In genomic region chr3:51365517-51365882, GRCm38 (mm10) we compare ENCODE assay signal across 9 mouse cellular contexts. TPM values are rescaled to one million over a fixed set of nuclear protein-coding genes. Genes with fewer than 3 reads are reported as not detected.
DNase-seq lines count a peak whose midpoint lies in the region; ATAC-seq and TF ChIP-seq lines count a peak whose summit lies in the region.
"Had no signal": no experiment of that assay in that cellular context is flagged by ENCODE, and none has a peak within 500 bp of the region (broad histone marks: within the 10 kb centered on the region; RNA-seq: fewer than 3 reads in every experiment).

No protein-coding gene starts in this region.

- ATAC-seq in embryonic facial prominence, embryonic 12.5 days (ENCODE audit: insufficient number of reproducible peaks, insufficient read depth, low FRiP score, low TSS enrichment), result no peak
- ATAC-seq in hindbrain, embryonic 16.5 days, result no peak
- no peak for ATAC-seq in midbrain, embryonic 14.5 days (ENCODE audit: low FRiP score, low TSS enrichment)

- H3K4me1 ChIP-seq in kidney, adult 2 months (ENCODE audit: control insufficient read depth, insufficient read depth, low read length), result no peaks in the 10 kb centered on the region; the same call in 1 of the 2 replicates
- peaks cover 7% of the 10 kb centered on the region; the same call in 1 of the 2 replicates for H3K4me1 ChIP-seq in embryonic facial prominence, embryonic 12.5 days
- peaks cover 6% of the 10 kb centered on the region for H3K4me1 ChIP-seq in hindbrain, embryonic 16.5 days (ENCODE audit: control insufficient read depth, insufficient read depth, low read depth, low read length)
- no peaks in the 10 kb centered on the region; the same call in 1 of the 2 replicates for H3K4me1 ChIP-seq in midbrain, embryonic 14.5 days (ENCODE audit: control insufficient read depth, insufficient read depth, low read length)

- peak overlapping the region; percentile 39; the same call in 1 of the 2 replicates for H3K4me3 ChIP-seq in kidney, adult 2 months (ENCODE audit: insufficient read depth, low read depth, low read length)
- H3K4me3 ChIP-seq in embryonic facial prominence, embryonic 12.5 days, result peak overlapping the region; percentile 46
- peak overlapping the region; percentile 46 for H3K4me3 ChIP-seq in hindbrain, embryonic 16.5 days (ENCODE audit: low read length)
- peak overlapping the region; percentile 35 for H3K4me3 ChIP-seq in midbrain, embryonic 14.5 days (replicated peaks; ENCODE audit: low read depth, low read length)

- no peaks in the 10 kb centered on the region for H3K36me3 ChIP-seq in kidney, adult 2 months (ENCODE audit: control insufficient read depth, insufficient read depth, low read length)
- no peaks in the 10 kb centered on the region for H3K36me3 ChIP-seq in embryonic facial prominence, embryonic 12.5 days
- H3K36me3 ChIP-seq in hindbrain, embryonic 16.5 days (ENCODE audit: control insufficient read depth, insufficient read depth, low read length), result no peaks in the 10 kb centered on the region
- H3K36me3 ChIP-seq in midbrain, embryonic 14.5 days (ENCODE audit: control insufficient read depth, insufficient read depth, low read length), result no peaks in the 10 kb centered on the region
- H3K36me3 ChIP-seq: G1E had no signal

- no peak for TF ChIP-seq POLR2A in kidney, adult 2 months (IDR thresholded peaks at IDR 0.05; ENCODE audit: low read depth, low read length)

- no peaks in the 10 kb centered on the region for H3K27me3 ChIP-seq in kidney, adult 2 months (replicated peaks; ENCODE audit: control insufficient read depth, insufficient read depth, low read length)
- 0 out of 2 replicates have a peak, but pooled peaks cover 3% of the 10 kb centered on the region for H3K27me3 ChIP-seq in embryonic facial prominence, embryonic 12.5 days
- no peaks in the 10 kb centered on the region; the same call in 1 of the 2 replicates for H3K27me3 ChIP-seq in hindbrain, embryonic 16.5 days (replicated peaks; ENCODE audit: control insufficient read depth, insufficient read depth, low read length)
- 0 out of 2 replicates have a peak, but pooled peaks cover 4% of the 10 kb centered on the region for H3K27me3 ChIP-seq in midbrain, embryonic 14.5 days (ENCODE audit: control insufficient read depth, insufficient read depth, low read length)

- no peak overlapping the region for H3K27ac ChIP-seq in kidney, adult 2 months (ENCODE audit: insufficient read depth, low read depth, low read length)
- no peak overlapping the region for H3K27ac ChIP-seq in embryonic facial prominence, embryonic 12.5 days
- H3K27ac ChIP-seq in hindbrain, embryonic 16.5 days (ENCODE audit: low read depth, low read length), result no peak overlapping the region; the same call in 1 of the 2 replicates
- H3K27ac ChIP-seq in midbrain, embryonic 14.5 days (replicated peaks; ENCODE audit: low read depth, low read length), result no peak overlapping the region

- DNase-seq in kidney, adult 2 months, result no peak
- no peak for DNase-seq in kidney, adult 8-10 months
- DNase-seq in midbrain, embryonic 14.5 days, result no peak
- DNase-seq in right cerebral cortex, postnatal 14 days, result no peak
- DNase-seq in adrenal gland, adult 8-10 months, result no peak
- DNase-seq in adrenal gland, adult (ENCODE audit: inconsistent age in 2 of 2, low spot score in 1 of 2), result no peak

- WGBS in kidney, adult 2 months, result 4% methylated on average over 3 of the region's 3 CpGs
- 21% methylated on average over 3 of the region's 3 CpGs for WGBS in embryonic facial prominence, embryonic 12.5 days
- 10% methylated on average over 3 of the region's 3 CpGs for WGBS in hindbrain, embryonic 16.5 days
- WGBS in midbrain, embryonic 14.5 days, result 8% methylated on average over 3 of the region's 3 CpGs

- peak overlapping the region; percentile 81 for H3K4me2 ChIP-seq in embryonic facial prominence, embryonic 12.5 days (replicated peaks)
- H3K4me2 ChIP-seq in hindbrain, embryonic 16.5 days (ENCODE audit: low read length), result peak overlapping the region; percentile 90
- H3K4me2 ChIP-seq in midbrain, embryonic 14.5 days (ENCODE audit: low read length), result peak overlapping the region; percentile 79

- H3K9ac ChIP-seq in embryonic facial prominence, embryonic 12.5 days, result peak overlapping the region; percentile 59
- no peak overlapping the region; the same call in 1 of the 2 replicates for H3K9ac ChIP-seq in hindbrain, embryonic 16.5 days (ENCODE audit: low read depth, low read length)
- no peak overlapping the region for H3K9ac ChIP-seq in midbrain, embryonic 14.5 days (replicated peaks; ENCODE audit: low read length)

- no peak for TF ChIP-seq CTCF in kidney, adult 2 months (conservative IDR thresholded peaks at IDR 0.05; ENCODE audit: insufficient read depth, insufficient read length, low read depth, low read length)

- no peaks in the 10 kb centered on the region for H3K9me3 ChIP-seq in embryonic facial prominence, embryonic 12.5 days
- H3K9me3 ChIP-seq in hindbrain, embryonic 16.5 days (ENCODE audit: control insufficient read depth, low read length), result no peaks in the 10 kb centered on the region
- H3K9me3 ChIP-seq in midbrain, embryonic 14.5 days (ENCODE audit: control insufficient read depth, low read length), result no peaks in the 10 kb centered on the region

RNA-seq across cellular contexts. Expression of gene Elf2, which starts 25.0 kb away (rescaled TPM):
- 23.5 and 28.1 TPM in 2 replicates for polyA plus RNA-seq in kidney, adult 2 months (2012; rRNA removed)
- 48.2 and 54.8 TPM in 2 replicates for polyA plus RNA-seq in embryonic facial prominence, embryonic 12.5 days (2016; fragmentation: Nextera tagmentation; extraction: Ambion mirVana)
- polyA plus RNA-seq in hindbrain, embryonic 16.5 days (2015; fragmentation: Nextera tagmentation; extraction: Ambion mirVana), result 30.2 and 31.4 TPM in 2 replicates
- 28.6 and 37.3 TPM in 2 replicates for polyA plus RNA-seq in midbrain, embryonic 14.5 days (2014; fragmentation: Nextera tagmentation; extraction: Ambion mirVana)
- 10 to 100 TPM; 57.5 to 93.6 (median 80.2) TPM for total RNA-seq in adrenal gland, adult 8-10 months (2022)

RNA-seq across cellular contexts. Expression of gene Mgarp, which starts 31.0 kb away (rescaled TPM):
- 0.80 TPM in 1 of 2 replicates, not detected in the other for polyA plus RNA-seq in kidney, adult 2 months (2012; rRNA removed)
- polyA plus RNA-seq in embryonic facial prominence, embryonic 12.5 days (2016; fragmentation: Nextera tagmentation; extraction: Ambion mirVana), result 8.6 and 12.6 TPM in 2 replicates
- polyA plus RNA-seq in hindbrain, embryonic 16.5 days (2015; fragmentation: Nextera tagmentation; extraction: Ambion mirVana), result 1.8 and 2.2 TPM in 2 replicates
- 2.6 and 4.6 TPM in 2 replicates for polyA plus RNA-seq in midbrain, embryonic 14.5 days (2014; fragmentation: Nextera tagmentation; extraction: Ambion mirVana)
- 1,000 to 10,000 TPM in 3 of 4 experiments, 100 to 1,000 TPM in 1; 688 to 1,713 (median 1,219) TPM for total RNA-seq in adrenal gland, adult 8-10 months (2022)

RNA-seq across cellular contexts. Expression of gene Ndufc1, which starts 43.3 kb away (rescaled TPM):
- 368 and 461 TPM in 2 replicates for polyA plus RNA-seq in kidney, adult 2 months (2012; rRNA removed)
- 685 and 686 TPM in 2 replicates for polyA plus RNA-seq in embryonic facial prominence, embryonic 12.5 days (2016; fragmentation: Nextera tagmentation; extraction: Ambion mirVana)
- polyA plus RNA-seq in hindbrain, embryonic 16.5 days (2015; fragmentation: Nextera tagmentation; extraction: Ambion mirVana), result 688 and 807 TPM in 2 replicates
- 796 and 925 TPM in 2 replicates for polyA plus RNA-seq in midbrain, embryonic 14.5 days (2014; fragmentation: Nextera tagmentation; extraction: Ambion mirVana)
- 100 to 1,000 TPM; 425 to 852 (median 611) TPM for total RNA-seq in adrenal gland, adult 8-10 months (2022)

RNA-seq across cellular contexts. Expression of gene Naa15, which starts 49.4 kb away (rescaled TPM):
- 2.3 and 3.5 TPM in 2 replicates for polyA plus RNA-seq in kidney, adult 2 months (2012; rRNA removed)
- polyA plus RNA-seq in embryonic facial prominence, embryonic 12.5 days (2016; fragmentation: Nextera tagmentation; extraction: Ambion mirVana), result 58.0 and 65.4 TPM in 2 replicates
- polyA plus RNA-seq in hindbrain, embryonic 16.5 days (2015; fragmentation: Nextera tagmentation; extraction: Ambion mirVana), result 32.6 and 34.5 TPM in 2 replicates
- 37.9 and 41.5 TPM in 2 replicates for polyA plus RNA-seq in midbrain, embryonic 14.5 days (2014; fragmentation: Nextera tagmentation; extraction: Ambion mirVana)
- 10 to 100 TPM; 53.1 to 65.3 (median 59.3) TPM for total RNA-seq in adrenal gland, adult 8-10 months (2022)
